Mouse (Mus musculus) left cerebral cortex, adult 8-10 months (tissue): Measurements from ENCODE around the gene Creg1. TPM values are rescaled to one million over a fixed set of nuclear protein-coding genes. Genes with fewer than 3 reads are reported as not detected.
A peak's percentile ranks its signal among the peaks of the same experiment; 100 is the strongest.
"Not testable (repeated sequence)": the region's sequence is repeated elsewhere in the genome, so short reads cannot be mapped to it uniquely, and the experiment has no call there.

Experiments used
- DNase-seq, 2 experiments: peaks; one replicate each; pipeline ENCODE4 v3.0.0; 2022; ENCODE audit warnings: low spot score in 2 of 2
- total RNA-seq, 4 experiments: library from RNA; stranded (reverse); gene quantifications; 2 replicates each; pipeline ENCODE4 v1.2.4; 2022

Gene Creg1
- total RNA-seq, 4 experiments from 2014 or later: 32.5 to 44.4 (median 38.7) TPM

DNA sequence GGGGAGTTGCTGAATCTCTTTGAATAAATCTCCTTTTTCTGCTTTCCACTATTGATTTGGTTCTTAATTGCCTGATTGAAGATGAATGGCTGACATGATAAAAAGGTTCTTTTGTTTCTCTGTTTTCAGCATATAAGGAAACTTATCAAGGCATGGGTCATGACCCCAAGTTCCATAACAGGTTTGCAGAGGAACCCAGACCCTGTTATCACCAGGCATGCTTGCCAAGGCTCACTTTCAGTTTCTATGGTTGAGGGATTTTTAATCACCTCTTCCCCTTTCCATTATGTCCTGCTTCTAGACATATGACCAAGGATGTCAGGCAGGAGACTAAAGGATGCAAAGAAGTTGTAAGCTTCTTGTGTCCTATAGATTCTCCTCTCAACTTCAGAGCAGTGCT is 12.4 kb upstream of the Creg1 start:
- no peak for DNase-seq

- DNase-seq: no peak
These were observed 11.7 kb upstream of the Creg1 start for GRCm38 (mm10) chr1:165751838-165752237.

GRCm38 (mm10) chr1:165754205-165754604 is 9.3 kb upstream of the Creg1 start:
- DNase-seq: no peak

- no peak for DNase-seq
These were observed 8.4 kb upstream of the Creg1 start for GRCm38 (mm10) chr1:165755194-165755593.

DNA sequence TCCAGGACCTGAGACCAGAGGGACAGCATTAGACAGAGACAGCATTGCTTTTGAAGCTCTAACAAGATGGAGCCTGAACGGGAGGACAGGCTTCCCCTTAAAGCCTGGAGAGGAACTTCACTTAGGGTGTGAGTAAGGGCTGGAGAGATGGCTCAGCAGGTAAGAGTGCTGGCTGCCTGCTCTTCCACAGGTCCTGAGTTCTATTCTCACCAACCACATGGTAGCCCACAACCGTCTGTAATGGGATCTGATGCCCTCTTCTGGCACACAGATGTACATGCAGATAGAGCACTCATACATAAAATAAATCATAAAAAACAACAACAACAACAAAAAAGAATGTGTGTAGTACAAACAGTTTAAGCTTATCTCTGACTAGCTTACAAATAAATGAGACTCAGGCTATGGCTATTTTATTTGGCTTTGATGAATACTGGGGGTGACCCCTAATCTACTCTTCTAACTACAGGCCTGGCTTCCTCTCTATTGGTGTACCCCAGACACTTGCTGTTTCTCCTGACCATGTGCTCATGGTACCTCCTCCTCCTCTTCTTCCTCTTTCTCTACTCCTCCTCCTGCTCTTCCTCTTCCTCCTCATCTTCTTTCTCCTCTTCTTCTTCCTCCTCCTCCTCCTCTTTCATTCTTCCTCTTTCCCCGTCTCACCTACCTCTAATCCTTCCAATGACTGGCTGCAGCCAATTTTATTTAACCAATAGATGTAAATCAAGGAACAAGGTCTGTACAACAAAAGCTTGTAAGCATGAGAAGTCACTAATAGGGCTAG is 1.8 kb upstream of the Creg1 start:
- DNase-seq: no peak

- not testable (repeated sequence) for DNase-seq
These were observed 1.0 kb upstream of the Creg1 start for GRCm38 (mm10) chr1:165762498-165762897.

- no peak for DNase-seq
These were observed 472 bp upstream of the Creg1 start for GRCm38 (mm10) chr1:165762914-165763634.

- no peak for DNase-seq
These were observed 1.0 kb downstream of the Creg1 start for GRCm38 (mm10) chr1:165764571-165764970.

DNA sequence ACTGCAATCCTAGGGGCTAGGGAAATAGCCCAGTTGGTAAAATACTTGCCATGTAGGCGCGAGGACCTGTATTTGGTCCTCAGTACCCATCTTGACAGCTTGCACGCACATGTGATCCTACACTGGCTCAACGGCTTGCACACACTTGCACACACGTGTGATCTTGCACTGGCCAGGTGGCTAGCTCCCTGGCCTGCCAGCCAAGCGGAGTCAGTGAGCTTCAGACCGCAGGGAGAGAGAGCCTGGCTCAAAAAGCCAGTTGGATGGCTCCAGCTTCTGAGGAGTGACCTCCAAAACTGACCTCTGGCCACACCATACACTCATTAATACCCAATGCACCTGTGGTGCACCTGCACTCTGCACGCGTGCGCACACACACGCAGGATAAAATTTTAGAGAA is 1.5 kb downstream of the Creg1 start:
- no peak for DNase-seq

DNA sequence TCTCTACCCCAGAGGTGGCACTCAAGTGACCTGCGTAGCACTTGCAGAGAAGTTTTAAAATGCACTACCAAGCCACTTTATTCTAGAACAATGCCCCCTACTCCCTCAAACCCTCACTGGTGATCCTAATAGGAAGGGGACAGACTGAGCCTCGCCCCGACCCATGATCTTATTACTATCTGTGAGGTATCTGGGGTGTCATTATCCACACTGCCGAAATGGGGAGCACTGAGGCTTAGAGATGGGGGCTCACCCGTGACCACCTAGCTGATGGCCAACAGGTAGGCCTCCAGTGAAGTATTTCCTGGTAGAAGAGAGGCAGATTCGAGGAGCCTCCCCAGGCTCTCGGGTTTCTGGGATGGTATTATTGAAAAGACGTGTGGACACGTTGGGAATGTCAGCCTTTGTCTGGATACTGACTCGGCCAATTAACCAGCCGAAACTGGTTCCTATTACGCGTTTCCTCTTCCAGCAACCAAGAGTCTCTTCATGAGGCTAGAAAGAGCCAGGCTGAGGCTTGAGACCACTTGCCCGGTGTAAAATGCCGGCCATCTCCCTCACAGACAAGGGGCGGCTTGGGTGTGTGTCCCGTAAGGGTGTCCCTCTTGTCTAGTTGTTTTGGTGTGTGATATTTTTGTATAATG is 2.2 kb downstream of the Creg1 start:
- no peak for DNase-seq

DNA sequence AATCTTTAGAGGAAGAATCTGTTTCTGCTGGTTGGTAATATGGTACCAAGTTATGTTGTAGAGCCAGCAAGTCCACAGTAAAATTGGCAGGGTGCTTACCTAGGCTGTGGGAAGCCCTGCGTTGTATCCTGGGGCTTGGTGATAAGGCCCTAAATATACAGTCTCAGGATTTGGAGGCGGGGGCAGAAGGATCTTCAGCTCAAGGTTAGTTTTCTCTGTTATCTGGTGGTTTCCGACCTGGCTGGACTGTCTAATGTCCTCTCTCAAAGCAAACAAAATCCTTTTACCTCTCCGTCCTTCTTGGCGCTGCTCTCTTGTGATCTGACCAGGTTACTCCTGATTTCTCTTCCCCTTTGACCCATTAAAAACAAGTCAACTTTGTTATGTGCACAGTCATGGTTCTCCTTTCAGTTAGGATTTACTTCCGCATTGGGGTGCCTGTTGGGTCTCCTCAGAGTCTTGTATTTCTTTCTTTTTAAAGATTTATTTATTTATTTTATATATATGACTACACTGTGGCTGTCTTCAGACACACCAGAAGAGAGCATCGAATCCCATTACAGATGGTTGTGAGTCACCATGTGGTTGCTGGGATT is 2.8 kb downstream of the Creg1 start:
- no peak for DNase-seq

GRCm38 (mm10) chr1:165768894-165769512 is 5.5 kb downstream of the Creg1 start:
- DNase-seq: no peak

- DNase-seq: no peak
These were observed 6.7 kb downstream of the Creg1 start for GRCm38 (mm10) chr1:165770181-165770759.

DNA sequence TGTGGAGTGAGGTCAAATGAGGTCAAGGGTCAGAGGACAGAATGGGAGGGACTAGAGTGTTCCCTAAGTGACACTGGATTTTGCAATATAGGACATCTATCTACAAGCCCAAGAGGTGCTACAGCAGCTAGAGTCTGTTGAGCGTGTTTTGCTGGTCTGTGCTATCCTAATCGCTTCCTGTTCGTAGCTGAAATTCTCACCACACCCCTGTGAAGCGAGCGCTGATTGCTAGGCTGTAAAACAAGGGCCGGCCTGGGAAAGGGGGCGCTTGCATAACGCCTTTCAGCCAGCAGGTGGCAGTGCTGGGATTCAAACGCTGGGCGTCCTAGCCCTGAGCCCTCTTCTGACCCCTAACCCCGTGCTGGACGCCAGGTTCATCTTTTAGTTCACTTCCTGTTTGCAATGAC is 7.9 kb downstream of the Creg1 start:
- peak in 1 of 2 experiments; percentile 33 for DNase-seq

- no peak for DNase-seq
These were observed 8.5 kb downstream of the Creg1 start for GRCm38 (mm10) chr1:165771998-165772397.

GRCm38 (mm10) chr1:165775518-165776294 is 12.2 kb downstream of the Creg1 start:
- DNase-seq: no peak

DNA sequence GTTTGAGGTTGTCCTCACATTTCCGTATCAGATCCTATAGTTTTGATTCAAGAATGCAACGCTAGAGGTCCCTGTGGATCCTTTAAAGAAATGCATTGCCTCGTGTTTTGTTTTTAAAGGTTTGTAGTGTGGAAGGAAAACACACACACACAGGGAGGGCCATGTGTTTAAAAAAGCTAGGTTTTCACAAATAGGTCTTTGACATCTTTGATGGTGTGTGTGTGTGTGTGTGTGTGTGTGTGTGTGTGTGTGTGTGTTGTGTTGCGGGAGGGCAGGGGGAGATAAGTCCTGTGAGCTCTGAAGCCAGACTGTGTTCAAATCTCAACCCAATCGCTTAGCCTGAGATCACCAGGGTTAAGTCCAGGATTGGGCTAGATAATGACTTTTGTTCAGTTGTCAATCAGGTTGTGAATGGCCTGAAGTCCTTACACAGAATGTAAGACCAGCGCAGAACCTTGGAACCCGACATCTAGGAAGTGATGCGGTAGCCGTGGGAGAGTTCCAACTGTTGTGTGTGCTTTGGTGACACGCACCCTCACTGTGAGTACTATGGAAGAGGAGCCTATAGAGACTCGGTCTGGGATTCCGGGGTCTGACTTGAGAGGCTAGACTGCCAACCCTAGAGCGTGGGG is 16.5 kb downstream of the Creg1 start:
- DNase-seq: no peak

DNA sequence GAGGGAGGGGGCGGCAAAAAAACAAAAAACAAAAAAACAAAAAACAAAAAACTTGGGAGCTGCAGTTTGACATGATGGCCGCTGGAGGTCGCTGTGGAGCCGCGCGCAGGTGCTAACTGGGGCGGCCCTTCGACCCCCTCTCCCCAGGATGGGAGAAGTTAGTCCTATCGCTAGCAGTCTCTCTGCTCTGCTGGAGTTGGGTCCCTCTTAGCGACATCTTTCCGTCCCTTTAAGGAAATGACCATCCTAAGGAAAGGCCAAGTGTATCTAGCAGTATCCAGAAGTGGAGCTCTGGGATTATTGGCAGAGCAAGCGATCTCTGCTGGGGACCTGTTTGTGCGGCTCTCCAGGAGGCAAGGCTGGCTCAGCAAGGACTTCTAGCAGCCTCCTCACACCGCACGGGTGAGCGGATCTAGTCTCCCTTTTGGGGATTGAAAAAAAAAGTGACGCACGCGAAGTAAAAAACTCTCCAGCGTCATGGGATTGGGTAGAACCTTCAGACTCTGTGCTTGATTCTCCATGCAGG is 17.1 kb downstream of the Creg1 start:
- DNase-seq: no peak

- no peak for DNase-seq
These were observed 17.9 kb downstream of the Creg1 start for GRCm38 (mm10) chr1:165781426-165781825.

- DNase-seq: no peak
These were observed 18.4 kb downstream of the Creg1 start for GRCm38 (mm10) chr1:165781911-165782310.
